Mouse (Mus musculus): ENCODE measurements around the gene Vmn1r43.
"Not testable (repeated sequence)": the region's sequence is repeated elsewhere in the genome, so short reads cannot be mapped to it uniquely, and the experiment has no call there.

Vmn1r43 gene

DNA sequence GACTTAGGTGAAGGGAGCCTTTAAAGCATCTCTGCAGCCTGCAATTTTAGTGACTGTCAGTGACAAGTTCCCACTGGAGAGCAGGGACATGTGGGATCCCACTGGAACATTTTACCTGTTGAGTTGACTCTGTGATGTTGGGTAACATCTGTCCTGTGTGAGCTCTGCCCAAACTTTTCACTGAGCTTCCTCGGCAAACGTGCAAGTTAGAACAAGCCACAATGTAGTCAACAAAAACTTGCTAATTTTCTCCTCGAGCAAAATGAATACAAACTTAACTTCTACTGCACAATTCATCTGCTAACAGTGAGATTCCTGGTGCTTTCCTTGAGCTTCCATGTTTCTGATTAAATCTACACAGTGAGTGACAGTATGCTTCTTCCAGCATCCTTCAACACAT is at the start of gene Vmn1r43, which contains the start of gene Vmn1r42:
Gene Vmn1r43, minus strand, starts transcription at position 101 of the 400 bp plus-strand sequence.
Gene Vmn1r42, minus strand, starts transcription at position 101 of the 400 bp plus-strand sequence.
- DNase-seq, result not testable (repeated sequence)

DNA sequence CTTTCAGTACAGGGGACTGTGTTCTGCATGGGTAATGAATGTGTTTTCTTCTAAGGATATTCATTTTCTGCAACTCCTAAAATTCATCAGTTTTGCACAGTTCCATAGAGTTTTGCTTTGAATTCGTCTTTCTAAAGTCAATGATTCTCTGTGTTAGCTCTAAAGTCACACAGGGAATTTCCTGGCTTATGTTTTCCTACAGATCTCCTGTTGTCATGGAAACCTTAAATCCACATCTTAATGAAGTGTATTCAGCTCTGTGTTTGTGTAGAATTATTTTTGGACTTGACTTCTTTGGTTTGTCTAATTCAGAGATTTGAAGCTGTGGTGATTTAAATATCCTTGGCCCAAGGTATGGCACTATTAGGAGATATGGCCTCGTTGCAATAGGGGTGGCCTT is 7.6 kb upstream of the Vmn1r43 start:
- DNase-seq, result no peak

DNA sequence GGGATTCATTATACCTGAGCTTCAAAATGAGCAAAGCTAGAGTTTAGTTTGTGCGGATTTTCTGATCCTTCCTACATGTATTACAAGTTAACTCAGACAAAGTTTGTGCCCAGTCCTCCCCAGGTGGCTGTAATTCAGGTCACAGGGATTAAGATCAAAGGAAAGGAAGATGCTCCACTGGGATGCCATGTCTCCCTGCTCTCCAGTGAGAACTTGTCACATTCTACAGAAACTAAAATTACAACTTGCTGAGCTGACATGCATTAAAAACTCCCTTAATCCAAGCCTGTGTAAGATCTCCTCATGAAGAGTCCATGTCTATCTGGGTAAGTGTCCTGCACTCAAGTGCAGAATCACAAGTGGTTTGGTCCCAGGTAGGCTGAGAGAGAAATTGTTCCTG is 7.1 kb upstream of the Vmn1r43 start, which contains the start of gene Vmn1r44:
Gene Vmn1r44, plus strand, starts transcription at position 301 of the 400 bp plus-strand sequence.
- DNase-seq, result no peak

GRCm38 (mm10) chr6:89880867-89881266 is 4.7 kb upstream of the Vmn1r43 start:
- DNase-seq, result no peak

GRCm38 (mm10) chr6:89876963-89877362 is 750 bp upstream of the Vmn1r43 start:
- no peak for DNase-seq

DNA sequence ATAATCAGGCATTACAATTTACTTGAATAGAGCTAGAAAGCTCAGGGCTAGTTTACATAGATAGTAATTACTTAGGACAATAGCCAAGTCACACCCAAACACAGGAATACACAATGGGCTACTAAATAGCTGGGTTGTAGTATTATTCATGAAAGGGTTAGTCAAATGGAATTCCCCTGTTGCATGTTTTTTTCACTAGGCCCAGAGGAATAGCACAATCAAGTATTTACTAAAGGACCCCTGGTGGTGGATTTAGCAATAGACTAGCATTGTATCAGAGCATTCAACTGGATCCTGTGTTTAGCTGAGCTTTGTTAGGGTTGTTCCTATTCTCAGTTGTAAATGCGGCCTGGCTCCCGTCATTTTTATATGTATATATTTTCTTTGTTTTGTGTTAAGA is 8.2 kb downstream of the Vmn1r43 start:
- no peak for DNase-seq

DNA sequence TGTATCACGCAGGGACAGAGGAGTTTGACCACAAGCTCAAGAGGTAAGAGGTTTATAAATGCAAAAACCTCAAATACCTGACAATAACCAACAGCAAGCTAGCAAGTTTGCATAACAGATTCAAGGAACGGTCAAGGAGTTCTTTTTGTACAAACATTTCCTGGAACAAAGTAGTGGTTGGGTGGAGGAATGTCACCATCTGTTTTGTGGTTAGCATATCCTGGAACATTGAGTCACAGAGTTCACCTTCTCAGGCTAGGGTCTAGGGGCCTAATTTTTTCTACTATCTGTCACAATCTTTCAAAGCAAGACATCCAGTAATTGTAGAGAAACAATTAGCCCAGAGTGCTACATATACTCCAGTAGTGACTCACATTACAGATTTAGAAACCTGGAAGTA is 8.9 kb downstream of the Vmn1r43 start:
- no peak for DNase-seq

DNA sequence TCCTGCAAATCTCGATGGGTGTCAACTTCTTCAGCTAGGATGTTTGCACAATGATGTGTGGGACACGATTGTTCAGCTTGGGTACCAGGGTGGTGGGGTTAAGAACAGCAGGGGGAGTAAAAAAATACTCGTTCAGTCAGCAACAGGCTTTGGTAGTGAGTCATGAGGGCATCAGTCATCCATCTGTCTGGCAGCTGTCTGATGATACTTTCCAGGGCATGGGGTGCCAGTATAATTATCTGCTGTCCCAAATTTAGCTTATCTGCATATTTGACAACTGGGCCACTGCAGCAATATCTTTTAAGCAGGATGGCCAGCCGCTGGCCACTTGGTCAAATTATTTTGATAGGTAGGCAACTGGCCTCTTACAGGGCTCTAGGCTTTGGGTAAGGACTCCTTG is 12.4 kb downstream of the Vmn1r43 start:
- DNase-seq, result no peak

DNA sequence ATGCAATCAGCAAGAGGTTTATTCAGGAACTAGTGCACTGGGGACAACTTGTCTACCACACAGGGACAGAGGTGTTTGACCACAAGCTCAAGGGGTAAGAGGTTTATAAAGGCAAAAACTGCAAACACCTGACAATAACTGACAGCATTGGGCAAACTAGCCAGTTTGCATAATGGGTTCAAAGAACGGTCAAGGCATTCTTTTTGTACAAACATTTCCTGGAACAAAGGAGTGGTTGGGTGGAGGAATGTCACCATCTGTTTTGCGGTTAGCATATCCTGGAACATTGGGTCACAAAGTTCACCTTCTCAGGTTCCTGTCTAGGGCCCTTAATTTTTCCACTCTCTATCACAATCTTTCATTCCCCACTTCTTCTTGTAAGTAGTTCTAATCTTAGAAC is 16.4 kb downstream of the Vmn1r43 start:
- DNase-seq, result no peak

DNA sequence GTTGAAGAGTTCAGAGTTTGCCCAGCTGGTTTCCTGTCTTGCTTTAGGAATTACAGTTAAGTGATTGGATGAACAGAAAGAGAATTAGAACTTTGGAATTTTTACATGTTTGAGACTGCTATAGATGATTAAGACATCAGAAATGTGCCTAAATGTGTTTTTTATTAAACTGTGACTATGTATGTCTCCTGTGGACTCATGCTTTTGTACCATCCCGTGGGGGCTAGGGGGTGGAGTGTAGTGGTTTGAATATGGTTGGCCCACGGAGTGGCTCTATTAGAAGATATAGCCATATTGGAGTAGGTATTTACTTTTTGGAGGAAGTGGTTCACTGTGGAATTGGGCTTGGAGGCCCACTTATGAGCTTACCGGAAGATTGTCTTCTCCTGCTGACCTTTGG is 18.7 kb downstream of the Vmn1r43 start:
- no peak for DNase-seq

Measured in cerebellum, postnatal 36 days (tissue).